Mouse (Mus musculus): ENCODE measurements around the gene Tnfsf10. TPM values are rescaled to one million over a fixed set of nuclear protein-coding genes. Genes with fewer than 3 reads are reported as not detected.

The Tnfsf10 gene
- polyA plus RNA-seq, 1 experiment from 2014 or later = 0.03 TPM

DNA sequence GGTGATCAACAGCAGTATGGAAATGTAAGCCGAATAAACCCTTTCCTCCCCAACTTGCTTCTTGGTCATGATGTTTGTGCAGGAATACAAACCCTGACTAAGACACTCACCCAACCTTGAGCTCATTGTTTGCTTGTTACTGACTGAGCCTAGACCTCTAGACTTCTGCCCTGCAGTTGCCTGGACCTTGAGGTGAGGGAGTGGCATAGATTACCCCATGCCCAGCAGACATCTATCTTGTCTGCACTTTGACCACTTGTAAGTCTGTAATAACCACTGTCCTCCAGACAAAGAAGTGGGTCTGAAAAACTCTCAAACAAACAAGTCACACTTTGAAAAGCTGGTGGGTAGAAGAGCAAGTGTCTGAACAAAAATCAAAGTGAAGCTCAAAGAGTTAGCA is 2.8 kb downstream of the Tnfsf10 start:
- Histone ChIP-seq H3K4me1 (replicated peaks; ENCODE audit: control insufficient read depth, insufficient read depth, low read length) (no peaks in the 10 kb centered on the region), H3K27me3 (replicated peaks; ENCODE audit: control insufficient read depth, insufficient read depth, low read length) (no peaks in the 10 kb centered on the region), H3K27ac (ENCODE audit: low read depth, low read length) (no peak overlapping the region), H3K9ac (ENCODE audit: low read depth, low read length) (no peak overlapping the region), H3K36me3 (ENCODE audit: control insufficient read depth, insufficient read depth, low read length) (no peaks in the 10 kb centered on the region), H3K4me2 (no peak overlapping the region), H3K9me3 (ENCODE audit: control insufficient read depth, low read length) (no peaks in the 10 kb centered on the region), H3K4me3 (ENCODE audit: low read depth, low read length) (no peak overlapping the region)
- DNase-seq (ENCODE audit: low spot score) (no peak), ATAC-seq (replicated peaks; ENCODE audit: low FRiP score) (no peak)
- no CpG with 5 or more reads among the region's 1 CpGs for WGBS

DNA sequence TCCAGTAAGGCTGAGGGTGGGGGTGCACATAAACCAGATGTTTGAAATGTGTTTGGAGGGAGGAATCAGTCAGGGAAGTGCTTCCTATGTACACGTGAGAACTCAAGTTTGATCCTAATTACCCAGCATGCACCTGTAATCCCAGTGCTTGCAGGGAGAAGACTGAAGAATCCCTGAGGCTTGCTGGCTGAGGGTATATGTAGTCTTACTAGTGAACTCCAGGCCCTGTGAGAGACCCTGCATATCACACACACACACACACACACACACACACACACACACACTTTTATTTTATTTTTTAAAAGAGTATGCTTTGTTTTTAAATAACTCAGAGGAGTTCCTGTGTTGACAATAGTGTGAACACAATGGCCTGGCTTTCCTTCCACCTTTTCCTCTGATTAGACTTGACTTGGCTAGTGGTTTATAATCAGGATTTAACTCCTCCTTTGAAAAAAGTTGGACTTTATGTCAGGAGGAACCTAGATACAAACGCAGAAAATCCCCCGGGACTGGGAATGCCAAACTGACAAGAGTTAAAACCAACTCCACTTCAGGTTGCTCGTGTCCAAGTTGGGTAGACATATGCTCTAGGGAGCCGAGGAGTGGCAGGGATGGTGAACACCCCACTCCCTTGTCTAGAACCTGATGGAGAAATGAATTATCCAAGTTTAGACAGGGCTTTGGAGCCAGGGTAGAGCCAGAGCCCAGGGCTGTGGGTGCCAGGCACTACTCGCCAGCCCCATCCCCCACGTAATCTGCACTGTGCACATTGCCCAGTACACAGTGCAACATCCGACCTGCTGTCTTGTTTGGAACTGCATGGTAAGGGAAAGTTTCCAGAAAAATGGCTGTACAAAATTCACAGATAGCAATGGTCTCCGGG is 4.0 kb downstream of the Tnfsf10 start:
- WGBS = 72% methylated on average over 9 of the region's 9 CpGs
- ATAC-seq (replicated peaks; ENCODE audit: low FRiP score) (no peak), DNase-seq (ENCODE audit: low spot score) (no peak)
- no peaks in the 10 kb centered on the region for H3K36me3 ChIP-seq (ENCODE audit: control insufficient read depth, insufficient read depth, low read length)
- H3K9me3 ChIP-seq (ENCODE audit: control insufficient read depth, low read length) = no peaks in the 10 kb centered on the region
- H3K27me3 ChIP-seq (replicated peaks; ENCODE audit: control insufficient read depth, insufficient read depth, low read length) = no peaks in the 10 kb centered on the region
- no peaks in the 10 kb centered on the region for H3K4me1 ChIP-seq (replicated peaks; ENCODE audit: control insufficient read depth, insufficient read depth, low read length)
- H3K27ac ChIP-seq (ENCODE audit: low read depth, low read length) = no peak overlapping the region
- no peak overlapping the region for H3K4me2 ChIP-seq
- H3K9ac ChIP-seq (ENCODE audit: low read depth, low read length) = no peak overlapping the region
- no peak overlapping the region for H3K4me3 ChIP-seq (ENCODE audit: low read depth, low read length)

DNA sequence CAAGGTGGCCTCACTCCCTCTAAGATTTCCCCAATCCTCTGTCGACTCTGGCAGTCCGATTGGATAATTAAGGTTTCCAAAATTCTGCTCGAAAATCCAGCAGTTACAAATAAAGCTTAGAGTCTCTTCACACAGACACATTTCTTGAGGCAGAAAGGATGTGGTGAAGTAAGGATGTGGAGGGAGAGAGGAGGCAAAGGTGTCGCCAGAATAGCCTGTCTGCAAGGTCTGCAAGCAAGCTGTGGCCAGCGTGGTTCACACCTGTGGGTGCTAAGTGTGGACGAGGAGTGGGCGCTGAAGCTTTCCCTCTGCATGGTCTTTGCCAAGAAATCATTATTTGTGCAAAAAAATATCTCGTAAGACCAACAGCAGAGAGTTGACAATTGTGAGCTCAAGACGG is 5.8 kb downstream of the Tnfsf10 start:
- no peak overlapping the region for H3K27ac ChIP-seq (ENCODE audit: low read depth, low read length)
- H3K27me3 ChIP-seq (replicated peaks; ENCODE audit: control insufficient read depth, insufficient read depth, low read length) = no peaks in the 10 kb centered on the region
- DNase-seq (ENCODE audit: low spot score) (no peak), ATAC-seq (replicated peaks; ENCODE audit: low FRiP score) (no peak)
- H3K9ac ChIP-seq (ENCODE audit: low read depth, low read length) = no peak overlapping the region
- H3K36me3 ChIP-seq (ENCODE audit: control insufficient read depth, insufficient read depth, low read length) = no peaks in the 10 kb centered on the region
- 73% methylated on average over 9 of the region's 9 CpGs for WGBS
- no peaks in the 10 kb centered on the region for H3K9me3 ChIP-seq (ENCODE audit: control insufficient read depth, low read length)
- H3K4me1 ChIP-seq (replicated peaks; ENCODE audit: control insufficient read depth, insufficient read depth, low read length) = no peaks in the 10 kb centered on the region
- H3K4me2 ChIP-seq = no peak overlapping the region
- no peak overlapping the region for H3K4me3 ChIP-seq (ENCODE audit: low read depth, low read length)

GRCm38 (mm10) chr3:27323551-27323950 is 6.7 kb downstream of the Tnfsf10 start:
- no peak overlapping the region for H3K4me3 ChIP-seq (ENCODE audit: low read depth, low read length)
- WGBS = 69% methylated on average over 5 of the region's 5 CpGs

DNA sequence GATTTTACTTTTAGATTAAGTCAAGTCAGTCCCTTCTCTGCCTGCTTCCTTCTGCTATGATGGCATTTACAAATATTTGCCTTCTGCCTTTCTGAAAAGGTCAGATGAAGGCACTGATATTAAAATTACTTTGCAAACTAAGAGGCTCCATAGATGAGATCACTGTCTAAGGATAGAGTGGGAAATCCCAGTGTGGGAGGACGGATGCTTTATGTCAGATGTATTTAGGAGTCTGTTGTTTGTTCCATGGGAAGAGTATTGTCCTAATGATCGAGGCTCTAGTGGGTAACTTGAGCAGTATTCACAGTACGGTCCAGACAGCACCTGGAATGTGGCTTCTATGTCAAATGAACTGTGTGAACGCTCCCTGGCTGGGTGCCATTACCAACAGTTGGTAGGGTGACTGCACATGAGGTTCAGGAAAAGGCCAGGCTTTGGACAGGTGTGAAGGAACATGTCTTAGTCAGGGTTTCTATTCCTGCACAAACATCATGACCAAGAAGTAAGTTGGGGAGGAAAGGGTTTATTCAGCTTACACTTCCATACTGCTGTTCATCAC is 9.9 kb downstream of the Tnfsf10 start:
- Histone ChIP-seq H3K4me2 (no peak overlapping the region), H3K36me3 (ENCODE audit: control insufficient read depth, insufficient read depth, low read length) (no peaks in the 10 kb centered on the region), H3K9ac (ENCODE audit: low read depth, low read length) (no peak overlapping the region), H3K27me3 (replicated peaks; ENCODE audit: control insufficient read depth, insufficient read depth, low read length) (no peaks in the 10 kb centered on the region), H3K4me3 (ENCODE audit: low read depth, low read length) (no peak overlapping the region), H3K9me3 (ENCODE audit: control insufficient read depth, low read length) (no peaks in the 10 kb centered on the region), H3K4me1 (replicated peaks; ENCODE audit: control insufficient read depth, insufficient read depth, low read length) (no peaks in the 10 kb centered on the region), H3K27ac (ENCODE audit: low read depth, low read length) (no peak overlapping the region)
- DNase-seq (ENCODE audit: low spot score) (no peak), ATAC-seq (replicated peaks; ENCODE audit: low FRiP score) (no peak)
- WGBS = 74% methylated on average over 4 of the region's 4 CpGs

More at GRCm38 (mm10) chr3:27323551-27323950, 6.7 kb downstream of the Tnfsf10 start:
- ATAC-seq (replicated peaks; ENCODE audit: low FRiP score) = no peak
- Histone ChIP-seq H3K9me3 (ENCODE audit: control insufficient read depth, low read length) (no peaks in the 10 kb centered on the region), H3K27me3 (replicated peaks; ENCODE audit: control insufficient read depth, insufficient read depth, low read length) (no peaks in the 10 kb centered on the region), H3K4me2 (no peak overlapping the region), H3K27ac (ENCODE audit: low read depth, low read length) (no peak overlapping the region), H3K9ac (ENCODE audit: low read depth, low read length) (no peak overlapping the region), H3K36me3 (ENCODE audit: control insufficient read depth, insufficient read depth, low read length) (no peaks in the 10 kb centered on the region), H3K4me1 (replicated peaks; ENCODE audit: control insufficient read depth, insufficient read depth, low read length) (no peaks in the 10 kb centered on the region)
- no peak for DNase-seq (ENCODE audit: low spot score)

DNA sequence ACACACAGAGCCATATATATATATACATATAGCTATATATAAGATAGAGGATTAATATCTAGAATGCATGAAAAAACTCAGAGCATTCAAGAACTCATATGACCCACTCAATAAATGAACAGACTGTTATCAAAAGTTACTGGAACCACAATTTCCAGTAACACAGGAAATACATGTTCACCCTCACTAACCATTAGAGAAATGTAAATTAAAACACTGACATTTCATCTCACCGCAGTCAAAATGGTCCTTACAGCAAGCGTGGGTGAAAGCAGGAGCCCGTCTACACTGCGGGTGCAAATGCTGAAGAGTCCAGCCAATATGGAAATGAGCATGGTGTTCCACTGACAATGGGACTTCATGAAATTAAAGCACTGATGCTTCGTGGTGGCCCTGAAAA is 13.9 kb downstream of the Tnfsf10 start:
- 85% methylated on average over 5 of the region's 5 CpGs for WGBS

DNA sequence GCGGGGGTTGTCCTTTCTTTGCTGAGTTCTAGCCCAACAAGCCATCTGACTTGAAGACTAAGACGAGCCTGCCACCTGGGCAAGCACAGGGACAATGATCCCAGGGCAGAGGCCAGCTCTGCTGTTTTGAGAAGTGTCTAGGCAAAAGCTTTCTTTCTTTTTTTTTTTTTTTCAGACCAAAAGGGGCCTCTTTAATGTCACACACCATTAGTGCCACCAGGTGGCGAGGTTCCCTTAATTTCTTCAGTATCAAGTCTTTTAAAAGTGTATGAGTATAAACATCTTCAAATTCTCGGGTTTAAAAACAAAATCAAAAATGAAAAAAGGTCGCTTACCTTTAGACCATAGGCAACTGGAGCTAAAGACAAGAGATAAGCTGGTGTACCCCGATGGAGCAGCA is 21.6 kb downstream of the Tnfsf10 start:
- Histone ChIP-seq H3K4me1 (replicated peaks; ENCODE audit: control insufficient read depth, insufficient read depth, low read length) (no peaks in the 10 kb centered on the region), H3K27ac (ENCODE audit: low read depth, low read length) (no peak overlapping the region), H3K36me3 (ENCODE audit: control insufficient read depth, insufficient read depth, low read length) (no peaks in the 10 kb centered on the region), H3K4me3 (ENCODE audit: low read depth, low read length) (no peak overlapping the region), H3K27me3 (replicated peaks; ENCODE audit: control insufficient read depth, insufficient read depth, low read length) (no peaks in the 10 kb centered on the region), H3K9ac (ENCODE audit: low read depth, low read length) (no peak overlapping the region), H3K4me2 (no peak overlapping the region), H3K9me3 (ENCODE audit: control insufficient read depth, low read length) (no peaks in the 10 kb centered on the region)
- ATAC-seq (replicated peaks; ENCODE audit: low FRiP score) (no peak), DNase-seq (ENCODE audit: low spot score) (no peak)
- WGBS = 23% methylated on average over 6 of the region's 6 CpGs

More for the DNA sequence above, 13.9 kb downstream of the Tnfsf10 start:
- DNase-seq (ENCODE audit: low spot score) (no peak), ATAC-seq (replicated peaks; ENCODE audit: low FRiP score) (no peak)
- Histone ChIP-seq H3K9ac (ENCODE audit: low read depth, low read length) (no peak overlapping the region), H3K4me2 (no peak overlapping the region), H3K4me1 (replicated peaks; ENCODE audit: control insufficient read depth, insufficient read depth, low read length) (no peaks in the 10 kb centered on the region), H3K36me3 (ENCODE audit: control insufficient read depth, insufficient read depth, low read length) (no peaks in the 10 kb centered on the region), H3K9me3 (ENCODE audit: control insufficient read depth, low read length) (no peaks in the 10 kb centered on the region), H3K27me3 (replicated peaks; ENCODE audit: control insufficient read depth, insufficient read depth, low read length) (no peaks in the 10 kb centered on the region), H3K27ac (ENCODE audit: low read depth, low read length) (no peak overlapping the region), H3K4me3 (ENCODE audit: low read depth, low read length) (no peak overlapping the region)

DNA sequence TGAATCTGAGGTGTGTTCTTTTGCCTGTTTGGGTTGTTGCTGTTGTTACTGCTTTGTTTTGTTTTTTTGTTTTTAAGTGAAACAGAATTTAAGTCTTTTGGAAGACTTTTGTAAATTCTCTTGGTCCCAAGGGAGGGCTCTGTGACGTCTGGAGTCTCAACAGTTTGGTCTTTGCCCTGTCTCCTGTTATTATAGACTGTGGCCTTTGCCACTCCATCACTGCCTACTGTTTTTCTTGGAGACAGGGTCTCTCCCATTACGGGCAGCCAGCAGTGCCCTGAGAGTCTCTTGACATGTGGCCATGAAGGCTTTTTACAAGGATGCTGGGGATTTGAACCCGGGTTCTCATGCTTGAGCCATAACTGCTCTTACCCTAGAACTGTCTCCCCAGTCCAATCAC is 22.1 kb downstream of the Tnfsf10 start:
- ATAC-seq (replicated peaks; ENCODE audit: low FRiP score) = no peak
- 65% methylated on average over 3 of the region's 3 CpGs for WGBS
- DNase-seq (ENCODE audit: low spot score) = no peak
- Histone ChIP-seq H3K36me3 (ENCODE audit: control insufficient read depth, insufficient read depth, low read length) (no peaks in the 10 kb centered on the region), H3K4me1 (replicated peaks; ENCODE audit: control insufficient read depth, insufficient read depth, low read length) (no peaks in the 10 kb centered on the region), H3K9me3 (ENCODE audit: control insufficient read depth, low read length) (no peaks in the 10 kb centered on the region), H3K4me2 (no peak overlapping the region), H3K27me3 (replicated peaks; ENCODE audit: control insufficient read depth, insufficient read depth, low read length) (no peaks in the 10 kb centered on the region), H3K27ac (ENCODE audit: low read depth, low read length) (no peak overlapping the region), H3K9ac (ENCODE audit: low read depth, low read length) (no peak overlapping the region), H3K4me3 (ENCODE audit: low read depth, low read length) (no peak overlapping the region)

GRCm38 (mm10) chr3:27340757-27341156 is 23.9 kb downstream of the Tnfsf10 start:
- Histone ChIP-seq H3K36me3 (ENCODE audit: control insufficient read depth, insufficient read depth, low read length) (no peaks in the 10 kb centered on the region), H3K9me3 (ENCODE audit: control insufficient read depth, low read length) (no peaks in the 10 kb centered on the region), H3K4me3 (ENCODE audit: low read depth, low read length) (no peak overlapping the region), H3K4me2 (no peak overlapping the region), H3K4me1 (replicated peaks; ENCODE audit: control insufficient read depth, insufficient read depth, low read length) (no peaks in the 10 kb centered on the region), H3K27ac (ENCODE audit: low read depth, low read length) (no peak overlapping the region), H3K9ac (ENCODE audit: low read depth, low read length) (no peak overlapping the region), H3K27me3 (replicated peaks; ENCODE audit: control insufficient read depth, insufficient read depth, low read length) (no peaks in the 10 kb centered on the region)
- no peak for DNase-seq (ENCODE audit: low spot score)
- WGBS = 90% methylated on average over 5 of the region's 5 CpGs
- no peak for ATAC-seq (replicated peaks; ENCODE audit: low FRiP score)
